Mouse (Mus musculus): ENCODE measurements around the gene Slc27a4.
A peak's percentile ranks its signal among the peaks of the same experiment; 100 is the strongest.

Slc27a4 gene

GRCm38 (mm10) chr2:29856451-29857260 lies 54.2 kb downstream of the Slc27a4 start:
- no peak for DNase-seq

GRCm38 (mm10) chr2:29857341-29857740 lies 54.9 kb downstream of the Slc27a4 start:
- DNase-seq: no peak

DNA sequence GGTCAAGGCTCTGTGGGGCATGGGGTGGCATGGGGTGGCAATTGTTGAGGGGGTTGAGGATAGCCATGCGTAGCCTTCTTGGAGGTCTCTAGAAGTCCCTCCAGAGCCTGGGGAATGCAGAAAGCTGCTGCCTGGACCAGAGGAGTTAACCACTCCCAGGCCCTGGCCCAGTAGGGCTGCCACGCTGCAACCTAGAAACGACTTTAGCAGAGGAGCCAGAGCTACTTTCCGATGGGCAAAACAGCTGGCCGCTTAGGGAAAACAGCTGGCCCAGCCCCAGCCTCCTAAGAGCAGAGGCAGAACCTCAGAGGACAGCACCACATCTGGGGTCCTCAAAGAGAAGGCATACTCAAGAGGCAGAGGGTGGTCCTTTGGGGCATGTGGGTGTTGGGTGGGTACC lies 55.5 kb downstream of the Slc27a4 start:
- no peak for DNase-seq

DNA sequence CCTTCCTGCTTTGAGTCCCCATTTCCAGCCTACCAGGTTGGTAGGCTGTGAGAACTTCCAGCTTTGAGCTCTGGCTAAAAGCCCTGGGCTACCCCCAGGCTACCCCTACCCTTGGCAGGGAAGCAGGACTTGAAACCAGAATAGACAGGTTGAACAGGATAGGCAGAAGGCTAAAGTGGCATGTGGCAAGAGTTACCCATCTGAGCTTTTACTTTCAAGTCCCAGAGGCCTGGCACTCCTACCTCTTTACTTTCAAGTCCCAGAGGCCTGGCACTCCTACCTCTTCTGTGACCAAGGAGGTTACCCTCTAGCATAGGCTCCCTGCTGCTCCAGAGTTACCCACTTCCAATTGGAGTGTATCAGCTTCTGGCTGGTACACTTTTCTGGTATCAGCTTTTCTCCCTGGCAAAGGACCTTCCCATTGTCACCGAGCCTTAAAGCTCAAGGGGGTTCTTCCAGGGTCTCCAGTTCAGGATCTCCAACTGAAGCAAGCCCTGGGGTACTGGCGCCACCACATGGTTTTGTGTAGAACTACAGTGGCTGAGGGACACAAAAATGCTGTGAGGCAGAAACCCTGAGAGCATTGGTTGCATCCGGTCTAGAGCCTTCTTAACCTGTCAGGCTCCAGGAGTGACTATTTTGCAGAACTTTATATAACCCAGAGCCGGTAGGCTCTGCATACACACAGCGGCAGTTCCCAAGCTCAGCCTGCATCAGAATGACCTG lies 56.5 kb downstream of the Slc27a4 start:
- peak; percentile 50 for DNase-seq

DNA sequence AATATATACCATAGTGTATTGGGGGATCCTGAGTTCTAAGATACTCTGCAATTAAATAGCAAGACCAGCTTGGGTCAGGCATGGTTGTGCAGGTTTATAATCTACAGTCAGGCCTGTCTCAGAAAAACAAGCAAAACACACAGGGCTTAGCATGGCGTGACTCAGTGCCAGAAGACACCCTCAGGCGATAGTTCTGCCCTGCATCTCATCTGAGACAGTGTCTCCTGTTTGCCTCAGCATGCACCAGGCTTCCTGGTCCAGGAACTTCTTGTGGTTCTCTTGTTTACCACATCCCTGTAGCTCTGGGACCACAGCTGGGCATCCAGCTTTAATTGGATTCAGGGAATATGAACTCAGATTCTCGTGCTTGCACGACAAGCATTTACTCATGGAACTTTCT lies 62.7 kb downstream of the Slc27a4 start:
- DNase-seq: no peak
